Comparison of ENCODE assay signal across 7 mouse cellular contexts in genomic region chr8:95490006-95490405, GRCm38 (mm10). TPM values are rescaled to one million over a fixed set of nuclear protein-coding genes. Genes with fewer than 3 reads are reported as not detected.
A peak's percentile ranks its signal among the peaks of the same experiment; 100 is the strongest.
DNase-seq lines count a peak whose midpoint lies in the region; ATAC-seq and TF ChIP-seq lines count a peak whose summit lies in the region.

Csnk2a2 (minus strand) TSS chr8:95490039.

- no peak for DNase-seq in forebrain, embryonic 10.5 days (ENCODE audit: extremely low spot score, low spot score)
- DNase-seq in heart, postnatal 4 days, result no peak
- DNase-seq in thymus, adult 18-20 months, result no peak

- H3ac ChIP-seq in C2C12 (ENCODE audit: control insufficient read depth, insufficient read length, low read depth), result peak within 1 kb of the TSS; percentile 59

- peak within 1 kb of the TSS; percentile 99 for H3K9ac ChIP-seq in ES-Bruce4 (ENCODE audit: low read depth, poor library complexity, severe bottlenecking)
- H3K9ac ChIP-seq in limb, embryonic 15.5 days, result peak within 1 kb of the TSS; percentile 96
- H3K9ac ChIP-seq in stomach, embryonic 14.5 days (replicated peaks; ENCODE audit: low read depth, low read length), result peak within 1 kb of the TSS; percentile 91

- ATAC-seq in limb, embryonic 15.5 days (ENCODE audit: insufficient number of reproducible peaks, low FRiP score, low TSS enrichment, low read depth), result no peak
- ATAC-seq in stomach, embryonic 14.5 days (ENCODE audit: insufficient number of reproducible peaks, insufficient read depth, low FRiP score, low read depth), result no peak

- H3K36me3 ChIP-seq in C2C12 (ENCODE audit: control insufficient read depth, insufficient read depth) (peaks cover 25% of the 10 kb centered on the region), ES-Bruce4 (ENCODE audit: control insufficient read depth, insufficient read depth, low read length, poor library complexity, severe bottlenecking) (peaks cover 25% of the 10 kb centered on the region)
- H3K36me3 ChIP-seq in forebrain, embryonic 10.5 days (replicated peaks), result peaks cover 21% of the 10 kb centered on the region
- H3K36me3 ChIP-seq in limb, embryonic 15.5 days, result peaks cover 18% of the 10 kb centered on the region
- H3K36me3 ChIP-seq in stomach, embryonic 14.5 days (ENCODE audit: control insufficient read depth, insufficient read depth, low read length), result peaks cover 19% of the 10 kb centered on the region; the same call in 1 of the 2 replicates

- peak within 1 kb of the TSS; percentile 60 for H3K4me2 ChIP-seq in limb, embryonic 15.5 days
- peak within 1 kb of the TSS; percentile 55 for H3K4me2 ChIP-seq in stomach, embryonic 14.5 days (replicated peaks; ENCODE audit: low read depth, low read length)

- no peaks in the 10 kb centered on the region for H3K4me1 ChIP-seq in ES-Bruce4 (ENCODE audit: control insufficient read depth, insufficient read depth, low read length)
- peaks cover 22% of the 10 kb centered on the region for H3K4me1 ChIP-seq in forebrain, embryonic 10.5 days
- H3K4me1 ChIP-seq in limb, embryonic 15.5 days, result peaks cover 22% of the 10 kb centered on the region
- H3K4me1 ChIP-seq in stomach, embryonic 14.5 days (ENCODE audit: control insufficient read depth, insufficient read depth, low read length), result peaks cover 8% of the 10 kb centered on the region

- peaks cover 21% of the 10 kb centered on the region for H3K79me3 ChIP-seq in C2C12 (ENCODE audit: low read depth)

- no peak within 1 kb of the TSS for H3K27ac ChIP-seq in ES-Bruce4 (ENCODE audit: insufficient read depth, low read length)
- H3K27ac ChIP-seq in forebrain, embryonic 10.5 days, result peak within 1 kb of the TSS; percentile 93
- no peak within 1 kb of the TSS for H3K27ac ChIP-seq in limb, embryonic 15.5 days
- H3K27ac ChIP-seq in stomach, embryonic 14.5 days (ENCODE audit: low read length), result no peak within 1 kb of the TSS

- H3K9me3 ChIP-seq in ES-Bruce4 (replicated peaks; ENCODE audit: control insufficient read depth, insufficient read depth, low read length, poor library complexity, severe bottlenecking), result no peaks in the 10 kb centered on the region
- no peaks in the 10 kb centered on the region for H3K9me3 ChIP-seq in forebrain, embryonic 10.5 days
- no peaks in the 10 kb centered on the region for H3K9me3 ChIP-seq in limb, embryonic 15.5 days
- H3K9me3 ChIP-seq in stomach, embryonic 14.5 days (ENCODE audit: control insufficient read depth, low read depth, low read length), result no peaks in the 10 kb centered on the region

- no peak for TF ChIP-seq EP300 in ES-Bruce4 (IDR thresholded peaks at IDR 0.05; ENCODE audit: insufficient read depth, low read depth, low read length)

- TF ChIP-seq CTCF in C2C12 (IDR thresholded peaks at IDR 0.05; ENCODE audit: control insufficient read depth, insufficient read depth, insufficient read length) (no peak), ES-Bruce4 (IDR thresholded peaks at IDR 0.05; ENCODE audit: low read depth, low read length) (no peak)

- peaks cover 35% of the 10 kb centered on the region for H3K79me2 ChIP-seq in C2C12 (ENCODE audit: control insufficient read depth, insufficient read depth)

- H3K4me3 ChIP-seq in C2C12 (ENCODE audit: insufficient read depth, poor library complexity, severe bottlenecking) (peak within 1 kb of the TSS; percentile 66), ES-Bruce4 (ENCODE audit: low read depth, low read length) (peak within 1 kb of the TSS; percentile 42)
- peak within 1 kb of the TSS; percentile 99 for H3K4me3 ChIP-seq in forebrain, embryonic 10.5 days
- peak within 1 kb of the TSS; percentile 89 for H3K4me3 ChIP-seq in limb, embryonic 15.5 days
- peak within 1 kb of the TSS; percentile 89 for H3K4me3 ChIP-seq in stomach, embryonic 14.5 days (ENCODE audit: low read depth, low read length)

- WGBS in forebrain, embryonic 10.5 days, result 83% methylated on average over 5 of the region's 5 CpGs
- 83% methylated on average over 5 of the region's 5 CpGs for WGBS in limb, embryonic 15.5 days
- WGBS in stomach, embryonic 14.5 days, result 79% methylated on average over 5 of the region's 5 CpGs

- TF ChIP-seq POLR2A in ES-Bruce4 (IDR thresholded peaks at IDR 0.05; ENCODE audit: insufficient read depth, low read length), result no peak

- H3K27me3 ChIP-seq in C2C12 (ENCODE audit: control insufficient read depth, insufficient read depth, insufficient read length), result peaks cover 8% of the 10 kb centered on the region
- no peaks in the 10 kb centered on the region for H3K27me3 ChIP-seq in ES-Bruce4 (ENCODE audit: control insufficient read depth, insufficient read depth, low read length, poor library complexity, severe bottlenecking)
- no peaks in the 10 kb centered on the region for H3K27me3 ChIP-seq in forebrain, embryonic 10.5 days (ENCODE audit: poor library complexity, severe bottlenecking)
- H3K27me3 ChIP-seq in limb, embryonic 15.5 days, result no peaks in the 10 kb centered on the region
- H3K27me3 ChIP-seq in stomach, embryonic 14.5 days (ENCODE audit: control insufficient read depth, insufficient read depth, low read length), result no peaks in the 10 kb centered on the region

TF ChIP-seq in C2C12, 6 proteins besides CTCF, POLR2A, EP300 and RAD21:
- no peak for TF ChIP-seq MYOD1 (IDR thresholded peaks at IDR 0.05; ENCODE audit: control insufficient read depth, insufficient read length, low read depth)
- no peak for TF ChIP-seq CEBPB (IDR thresholded peaks at IDR 0.05; ENCODE audit: low read depth)
- no peak for TF ChIP-seq USF1 (IDR thresholded peaks at IDR 0.05; ENCODE audit: low read depth)
- TF ChIP-seq MYOG (IDR thresholded peaks at IDR 0.05; ENCODE audit: control insufficient read depth, extremely low read depth, insufficient read length), result no peak
- TF ChIP-seq FOSL1 (IDR thresholded peaks at IDR 0.05; ENCODE audit: insufficient read depth, low read length, poor library complexity, severe bottlenecking), result no peak
- TF ChIP-seq MAX (IDR thresholded peaks at IDR 0.05), result no peak

RNA-seq across cellular contexts. Expression of gene Csnk2a2, which starts in this region (rescaled TPM):
- 61.0 TPM for polyA plus RNA-seq in C2C12 (2012; fragmentation: generic; extraction: Trizol)
- 210 and 236 TPM in 2 replicates for polyA plus RNA-seq in ES-Bruce4 (2011; ENCODE audit: insufficient read depth, insufficient read length, low read depth, missing spikeins)
- polyA plus RNA-seq in forebrain, embryonic 10.5 days (2016; fragmentation: Nextera tagmentation; extraction: Ambion mirVana), result 15.2 and 15.9 TPM in 2 replicates
- 10 to 100 TPM; 52.5 to 59.4 TPM for total RNA-seq in heart, postnatal 4 days (2021)
- 11.1 and 11.8 TPM in 2 replicates for polyA plus RNA-seq in limb, embryonic 15.5 days (2015; fragmentation: Nextera tagmentation; extraction: Ambion mirVana)
- 22.0 and 23.9 TPM in 2 replicates for polyA plus RNA-seq in stomach, embryonic 14.5 days (2014; fragmentation: Nextera tagmentation; extraction: Ambion mirVana)

Comparison
In these comparisons a context has a peak if more than half of its experiments do, and no peak if none do; other contexts are left out.
1. H3K4me3 ChIP-seq: peak in every context shown above with its lines; median percentile 99 in forebrain, embryonic 10.5 days; 89 in limb, embryonic 15.5 days; 89 in stomach, embryonic 14.5 days; 66 in C2C12; 42 in ES-Bruce4.